Mouse (Mus musculus): ENCODE measurements around the gene Gpr39.
A peak's percentile ranks its signal among the peaks of the same experiment; 100 is the strongest.

Gpr39 gene

GRCm38 (mm10) chr1:125694338-125694737 is 17.5 kb downstream of the Gpr39 start:
- DNase-seq (ENCODE audit: low spot score in 2 of 2), result no peak

- DNase-seq (ENCODE audit: low spot score in 2 of 2), result no peak
Measured at GRCm38 (mm10) chr1:125701101-125701590, 24.4 kb downstream of the Gpr39 start.

GRCm38 (mm10) chr1:125701773-125702172 is 25.0 kb downstream of the Gpr39 start:
- peak in 1 of 2 experiments; percentile 46 for DNase-seq (ENCODE audit: low spot score in 2 of 2)

- no peak for DNase-seq (ENCODE audit: low spot score in 2 of 2)
Measured at GRCm38 (mm10) chr1:125702326-125702725, 25.5 kb downstream of the Gpr39 start.

- DNase-seq (ENCODE audit: low spot score in 2 of 2), result no peak
Measured at GRCm38 (mm10) chr1:125705412-125705811, 28.6 kb downstream of the Gpr39 start.

GRCm38 (mm10) chr1:125715286-125715685 is 38.5 kb downstream of the Gpr39 start:
- DNase-seq (ENCODE audit: low spot score in 2 of 2), result no peak

- no peak for DNase-seq (ENCODE audit: low spot score in 2 of 2)
Measured at GRCm38 (mm10) chr1:125716241-125716640, 39.4 kb downstream of the Gpr39 start.

GRCm38 (mm10) chr1:125717906-125718305 is 41.1 kb downstream of the Gpr39 start:
- DNase-seq (ENCODE audit: low spot score in 2 of 2), result no peak

- DNase-seq (ENCODE audit: low spot score in 2 of 2), result no peak
Measured at GRCm38 (mm10) chr1:125719127-125719526, 42.3 kb downstream of the Gpr39 start.

- DNase-seq (ENCODE audit: low spot score in 2 of 2), result no peak
Measured at GRCm38 (mm10) chr1:125721104-125721758, 44.4 kb downstream of the Gpr39 start.

GRCm38 (mm10) chr1:125724304-125724703 is 47.5 kb downstream of the Gpr39 start:
- no peak for DNase-seq (ENCODE audit: low spot score in 2 of 2)

- no peak for DNase-seq (ENCODE audit: low spot score in 2 of 2)
Measured at GRCm38 (mm10) chr1:125729025-125729565, 52.3 kb downstream of the Gpr39 start.

- DNase-seq (ENCODE audit: low spot score in 2 of 2), result no peak
Measured at GRCm38 (mm10) chr1:125729731-125730536, 53.1 kb downstream of the Gpr39 start.

GRCm38 (mm10) chr1:125730537-125730880 is 53.7 kb downstream of the Gpr39 start:
- no peak for DNase-seq (ENCODE audit: low spot score in 2 of 2)

- no peak for DNase-seq (ENCODE audit: low spot score in 2 of 2)
Measured at GRCm38 (mm10) chr1:125731854-125732253, 55.1 kb downstream of the Gpr39 start.

- no peak for DNase-seq (ENCODE audit: low spot score in 2 of 2)
Measured at GRCm38 (mm10) chr1:125744766-125745165, 68.0 kb downstream of the Gpr39 start.

GRCm38 (mm10) chr1:125755335-125755996 is 78.7 kb downstream of the Gpr39 start:
- peak in 1 of 2 experiments; percentile 18 for DNase-seq (ENCODE audit: low spot score in 2 of 2)

GRCm38 (mm10) chr1:125759972-125760695 is 83.3 kb downstream of the Gpr39 start:
- peak; percentile 47 to 74 for DNase-seq (ENCODE audit: low spot score in 2 of 2)

- no peak for DNase-seq (ENCODE audit: low spot score in 2 of 2)
Measured at GRCm38 (mm10) chr1:125760696-125761025, 83.9 kb downstream of the Gpr39 start.

GRCm38 (mm10) chr1:125762076-125762475 is 85.3 kb downstream of the Gpr39 start:
- DNase-seq (ENCODE audit: low spot score in 2 of 2), result no peak

GRCm38 (mm10) chr1:125789804-125790203 is 113.0 kb downstream of the Gpr39 start:
- peak in 1 of 2 experiments; percentile 29 for DNase-seq (ENCODE audit: low spot score in 2 of 2)

GRCm38 (mm10) chr1:125800506-125800905 is 123.7 kb downstream of the Gpr39 start:
- no peak for DNase-seq (ENCODE audit: low spot score in 2 of 2)
